Mouse (Mus musculus): ENCODE results near the gene Kcns1. TPM values are rescaled to one million over a fixed set of nuclear protein-coding genes. Genes with fewer than 3 reads are reported as not detected.

Gene Kcns1
- total and polyA plus RNA-seq, 3 experiments, result 0.11 to 0.34 TPM; not detected in 1

- H3K9ac ChIP-seq (ENCODE audit: insufficient read depth, low read depth), result no peak overlapping the region
- peak; percentile 36 for DNase-seq (ENCODE audit: extremely low read depth)
- peaks cover 5% of the 10 kb centered on the region for H3K79me2 ChIP-seq (replicated peaks; ENCODE audit: control insufficient read depth, extremely low read depth, insufficient read depth, poor library complexity, severe bottlenecking)
- peaks cover 11 to 72% of the 10 kb centered on the region in 2 experiments for H3K4me1 ChIP-seq (ENCODE audit: control insufficient read depth in 1 of 2, insufficient read depth in 2 of 2)
- dilution Hi-C loops (cut with MboI; ENCODE audit: extremely low pct_ligation_motif_present, extremely low pct_unique_long_range_greater_than_20kb, low sequenced_read_pairs) (no loop called here), in situ Hi-C loops (cut with MboI; ENCODE audit: low pct_ligation_motif_present, low pct_unique_long_range_greater_than_20kb, low sequenced_read_pairs) (loop anchor here (5.0 kb wide), 1 partner anchor 38 kb away; the partner anchor contains the start of gene Kcns1)
- no peak overlapping the region for H3K27ac ChIP-seq (ENCODE audit: insufficient read depth, low read depth)
- peaks cover 35 to 72% of the 10 kb centered on the region in 2 experiments for H3K36me3 ChIP-seq (replicated peaks in 1 of 2; ENCODE audit: control insufficient read depth in 1 of 2, insufficient read depth in 1 of 2, low read length in 1 of 2)
- no peaks in the 10 kb centered on the region for H3K9me3 ChIP-seq (replicated peaks; ENCODE audit: low read length)
- TF ChIP-seq ZKSCAN1 (IDR thresholded peaks at IDR 0.05; ENCODE audit: borderline replicate concordance, low read depth, low read length), result no peak
- TF ChIP-seq ELF1 (IDR thresholded peaks at IDR 0.05; ENCODE audit: low read depth, low read length), result peak; percentile 56
- peak; percentile 72 for TF ChIP-seq RAD21 (IDR thresholded peaks at IDR 0.05; ENCODE audit: low read depth, low read length)
- TF ChIP-seq MXI1 (IDR thresholded peaks at IDR 0.05; ENCODE audit: low read depth, low read length), result no peak
- TF ChIP-seq CTCF (conservative IDR thresholded peaks at IDR 0.05 in 1 of 2, IDR thresholded peaks at IDR 0.05 in 1 of 2; ENCODE audit: low read depth in 2 of 2, low read length in 2 of 2), result peak; percentile 9 to 69; a peak in 2 of 4 replicates
- TF ChIP-seq SMC3 (IDR thresholded peaks at IDR 0.05; ENCODE audit: low read depth, low read length), result peak; percentile 69
- no peaks in the 10 kb centered on the region for H3K27me3 ChIP-seq (replicated peaks)
- no peak overlapping the region for H3K4me3 ChIP-seq (replicated peaks in 1 of 3; ENCODE audit: low read depth in 2 of 3, low read length in 2 of 3, poor library complexity in 1 of 3)
- H3K4me2 ChIP-seq (ENCODE audit: insufficient read depth, low read depth, poor library complexity, severe bottlenecking), result no peak overlapping the region
Measured at GRCm38 (mm10) chr2:164134563-164134962, 36.4 kb downstream of the Kcns1 start.

GRCm38 (mm10) chr2:164131586-164131985 is 39.3 kb downstream of the Kcns1 start:
- DNase-seq (ENCODE audit: extremely low read depth), result no peak
- Histone ChIP-seq H3K9me3 (replicated peaks; ENCODE audit: low read length) (no peaks in the 10 kb centered on the region), H3K36me3 (replicated peaks in 1 of 2; ENCODE audit: control insufficient read depth in 1 of 2, insufficient read depth in 1 of 2, low read length in 1 of 2) (peaks cover 28 to 61% of the 10 kb centered on the region in 2 experiments), H3K79me2 (replicated peaks; ENCODE audit: control insufficient read depth, extremely low read depth, insufficient read depth, poor library complexity, severe bottlenecking) (no peaks in the 10 kb centered on the region; the same call in none of the 2 replicates), H3K27me3 (replicated peaks) (no peaks in the 10 kb centered on the region), H3K4me2 (ENCODE audit: insufficient read depth, low read depth, poor library complexity, severe bottlenecking) (no peak overlapping the region), H3K9ac (ENCODE audit: insufficient read depth, low read depth) (no peak overlapping the region), H3K27ac (ENCODE audit: insufficient read depth, low read depth) (peak overlapping the region; percentile 1; the same call in 1 of the 2 replicates), H3K4me3 (replicated peaks in 1 of 3; ENCODE audit: low read depth in 2 of 3, low read length in 2 of 3, poor library complexity in 1 of 3) (no peak overlapping the region), H3K4me1 (ENCODE audit: control insufficient read depth in 1 of 2, insufficient read depth in 2 of 2) (peaks cover 26 to 86% of the 10 kb centered on the region in 2 experiments)
- no peak for TF ChIP-seq MEF2A (IDR thresholded peaks at IDR 0.05; ENCODE audit: borderline replicate concordance, low read depth, low read length)
- TF ChIP-seq PAX5 (IDR thresholded peaks at IDR 0.05; ENCODE audit: low read length), result no peak
- TF ChIP-seq ZC3H11A (IDR thresholded peaks at IDR 0.05; ENCODE audit: low read depth, low read length), result no peak
- in situ Hi-C loops (cut with MboI; ENCODE audit: low pct_ligation_motif_present, low pct_unique_long_range_greater_than_20kb, low sequenced_read_pairs) (loop anchor here (5.0 kb wide), 1 partner anchor 41 kb away; the partner anchor contains the start of gene Kcns1), dilution Hi-C loops (cut with MboI; ENCODE audit: extremely low pct_ligation_motif_present, extremely low pct_unique_long_range_greater_than_20kb, low sequenced_read_pairs) (no loop called here)

- peaks cover 22 to 79% of the 10 kb centered on the region in 2 experiments for H3K4me1 ChIP-seq (ENCODE audit: control insufficient read depth in 1 of 2, insufficient read depth in 2 of 2)
- in situ Hi-C loops (cut with MboI; ENCODE audit: low pct_ligation_motif_present, low pct_unique_long_range_greater_than_20kb, low sequenced_read_pairs), result no loop called here
- H3K79me2 ChIP-seq (replicated peaks; ENCODE audit: control insufficient read depth, extremely low read depth, insufficient read depth, poor library complexity, severe bottlenecking), result no peaks in the 10 kb centered on the region; the same call in none of the 2 replicates
- H3K27me3 ChIP-seq (replicated peaks), result no peaks in the 10 kb centered on the region
- peak overlapping the region; percentile 43 for H3K9ac ChIP-seq (ENCODE audit: insufficient read depth, low read depth)
- DNase-seq (ENCODE audit: extremely low read depth), result peak; percentile 93
- dilution Hi-C loops (cut with MboI; ENCODE audit: extremely low pct_ligation_motif_present, extremely low pct_unique_long_range_greater_than_20kb, low sequenced_read_pairs), result no loop called here
- H3K4me2 ChIP-seq (ENCODE audit: insufficient read depth, low read depth, poor library complexity, severe bottlenecking), result peak overlapping the region; percentile 76
- H3K27ac ChIP-seq (ENCODE audit: insufficient read depth, low read depth), result peak overlapping the region; percentile 99
- H3K4me3 ChIP-seq (replicated peaks in 1 of 3; ENCODE audit: low read depth in 2 of 3, low read length in 2 of 3, poor library complexity in 1 of 3), result no peak overlapping the region
- H3K9me3 ChIP-seq (replicated peaks; ENCODE audit: low read length), result no peaks in the 10 kb centered on the region
- peaks cover 40 to 64% of the 10 kb centered on the region in 2 experiments for H3K36me3 ChIP-seq (replicated peaks in 1 of 2; ENCODE audit: control insufficient read depth in 1 of 2, insufficient read depth in 1 of 2, low read length in 1 of 2)
- TF ChIP-seq MXI1 (IDR thresholded peaks at IDR 0.05; ENCODE audit: low read depth, low read length) (peak; percentile 18; the same call in 1 of the 2 replicates), KAT2A (IDR thresholded peaks at IDR 0.05; ENCODE audit: insufficient replicate concordance, low read length) (0 out of 2 replicates have a peak, but pooled peaks have one; percentile 47), ZKSCAN1 (IDR thresholded peaks at IDR 0.05; ENCODE audit: borderline replicate concordance, low read depth, low read length) (no peak), NRF1 (IDR thresholded peaks at IDR 0.05; ENCODE audit: low read depth, low read length) (peak; percentile 70), MAFK (IDR thresholded peaks at IDR 0.05; ENCODE audit: insufficient replicate concordance, low read length) (0 out of 2 replicates have a peak, but pooled peaks have one; percentile 41), RAD21 (IDR thresholded peaks at IDR 0.05; ENCODE audit: low read depth, low read length) (no peak), PAX5 (IDR thresholded peaks at IDR 0.05; ENCODE audit: low read length) (no peak), ZC3H11A (IDR thresholded peaks at IDR 0.05; ENCODE audit: low read depth, low read length) (no peak), RCOR1 (conservative IDR thresholded peaks at IDR 0.05; ENCODE audit: low read depth, low read length) (peak; percentile 76; the same call in 1 of the 2 replicates), SIN3A (IDR thresholded peaks at IDR 0.05; ENCODE audit: low read length) (peak; percentile 70), IRF4 (IDR thresholded peaks at IDR 0.05; ENCODE audit: low read depth, low read length) (peak; percentile 68), ZNF384 (IDR thresholded peaks at IDR 0.05; ENCODE audit: low read depth, low read length) (peak; percentile 68), USF2 (conservative IDR thresholded peaks at IDR 0.05; ENCODE audit: low read depth, low read length) (no peak), BHLHE40 (IDR thresholded peaks at IDR 0.05; ENCODE audit: low read depth, low read length) (peak; percentile 63), MEF2A (IDR thresholded peaks at IDR 0.05; ENCODE audit: borderline replicate concordance, low read depth, low read length) (peak; percentile 74; the same call in 1 of the 2 replicates), TCF12 (IDR thresholded peaks at IDR 0.05; ENCODE audit: low read depth, low read length) (peak; percentile 88), POLR2A (IDR thresholded peaks at IDR 0.05; ENCODE audit: low read depth, low read length) (peak; percentile 46), ETS1 (conservative IDR thresholded peaks at IDR 0.05; ENCODE audit: low read depth, low read length) (peak; percentile 49; the same call in 1 of the 2 replicates)
Measured at GRCm38 (mm10) chr2:164128576-164129411, 42.1 kb downstream of the Kcns1 start.
